20 mouse cellular contexts compared by ENCODE assay signal in genomic region chr15:80072579-80073255, GRCm38 (mm10). TPM values are rescaled to one million over a fixed set of nuclear protein-coding genes. Genes with fewer than 3 reads are reported as not detected.
DNase-seq lines count a peak whose midpoint lies in the region; ATAC-seq and TF ChIP-seq lines count a peak whose summit lies in the region.
"Had no signal": no experiment of that assay in that cellular context is flagged by ENCODE, and none has a peak within 500 bp of the region (broad histone marks: within the 10 kb centered on the region; RNA-seq: fewer than 3 reads in every experiment).

No protein-coding gene starts in this region.

- 0 out of 2 replicates have a peak overlapping the region, but pooled peaks have one; percentile 15 for H3K9ac ChIP-seq in embryonic facial prominence, embryonic 14.5 days (ENCODE audit: low read depth, low read length)
- H3K9ac ChIP-seq in stomach, embryonic 15.5 days = no peak overlapping the region
- no peak overlapping the region for H3K9ac ChIP-seq in stomach, postnatal 0 days (ENCODE audit: low read length)
- H3K9ac ChIP-seq: forebrain, embryonic 12.5 days; intestine, embryonic 15.5 days; liver, postnatal 0 days; midbrain, embryonic 12.5 days had no signal

- no peak for TF ChIP-seq CTCF in layer of hippocampus, adult 2 months (conservative IDR thresholded peaks at IDR 0.05)
- TF ChIP-seq CTCF in stomach, postnatal 0 days (IDR thresholded peaks at IDR 0.05; ENCODE audit: low read depth) = no peak

- no peaks in the 10 kb centered on the region for H3K27me3 ChIP-seq in embryonic facial prominence, embryonic 14.5 days (replicated peaks; ENCODE audit: control insufficient read depth, insufficient read depth, low read length)
- no peaks in the 10 kb centered on the region for H3K27me3 ChIP-seq in embryonic facial prominence, embryonic 10.5 days (replicated peaks; ENCODE audit: low read depth, poor library complexity, severe bottlenecking)
- H3K27me3 ChIP-seq in stomach, embryonic 15.5 days (replicated peaks) = no peaks in the 10 kb centered on the region
- H3K27me3 ChIP-seq in stomach, postnatal 0 days (ENCODE audit: control insufficient read depth, insufficient read depth, low read length) = no peaks in the 10 kb centered on the region
- H3K27me3 ChIP-seq: forebrain, embryonic 12.5 days; intestine, embryonic 15.5 days had no signal

- H3K9me3 ChIP-seq in embryonic facial prominence, embryonic 14.5 days (ENCODE audit: control insufficient read depth, low read length) = no peaks in the 10 kb centered on the region
- H3K9me3 ChIP-seq in embryonic facial prominence, embryonic 10.5 days = no peaks in the 10 kb centered on the region
- H3K9me3 ChIP-seq in stomach, embryonic 15.5 days = no peaks in the 10 kb centered on the region
- no peaks in the 10 kb centered on the region for H3K9me3 ChIP-seq in stomach, postnatal 0 days (ENCODE audit: control insufficient read depth, low read length)
- H3K9me3 ChIP-seq: forebrain, embryonic 12.5 days; heart, embryonic 13.5 days; intestine, embryonic 15.5 days; limb, embryonic 10.5 days; midbrain, embryonic 12.5 days had no signal

- DNase-seq in embryonic facial prominence, embryonic 14.5 days (ENCODE audit: low spot score) = no peak
- DNase-seq in embryonic facial prominence, embryonic 10.5 days (ENCODE audit: low spot score) = no peak
- no peak for DNase-seq in layer of hippocampus, adult 2 months (ENCODE audit: low spot score in 2 of 2)
- no peak for DNase-seq in layer of hippocampus, postnatal 25 days (ENCODE audit: extremely low spot score in 1 of 2, low spot score in 1 of 2)
- no peak for DNase-seq in stomach, postnatal 0 days (ENCODE audit: low spot score)
- DNase-seq in urinary bladder, postnatal 4 days (ENCODE audit: low spot score in 2 of 2) = no peak
- DNase-seq: cerebellum, adult 11-12 months; kidney, adult 9 months; liver; lung, postnatal 14 days; thymus, postnatal 25 days had no signal

- H3K4me3 ChIP-seq in embryonic facial prominence, embryonic 14.5 days (ENCODE audit: low read depth, low read length) = no peak overlapping the region
- no peak overlapping the region for H3K4me3 ChIP-seq in embryonic facial prominence, embryonic 10.5 days
- no peak overlapping the region for H3K4me3 ChIP-seq in layer of hippocampus, adult 2 months
- H3K4me3 ChIP-seq in stomach, embryonic 15.5 days (replicated peaks) = no peak overlapping the region
- H3K4me3 ChIP-seq in stomach, postnatal 0 days (ENCODE audit: low read depth, low read length) = no peak overlapping the region
- H3K4me3 ChIP-seq: erythroblast, embryonic 14.5 days; forebrain, embryonic 12.5 days; heart, embryonic 13.5 days; intestine, embryonic 15.5 days; limb, embryonic 10.5 days; midbrain, embryonic 12.5 days had no signal

- no peak overlapping the region for H3K4me2 ChIP-seq in embryonic facial prominence, embryonic 14.5 days (ENCODE audit: low read depth, low read length)
- no peak overlapping the region for H3K4me2 ChIP-seq in stomach, embryonic 15.5 days
- H3K4me2 ChIP-seq in stomach, postnatal 0 days (replicated peaks; ENCODE audit: low read depth) = no peak overlapping the region
- H3K4me2 ChIP-seq: forebrain, embryonic 12.5 days; heart, embryonic 13.5 days; intestine, embryonic 15.5 days; midbrain, embryonic 12.5 days had no signal

- no peak overlapping the region for H3K27ac ChIP-seq in embryonic facial prominence, embryonic 14.5 days (replicated peaks; ENCODE audit: low read depth, low read length)
- H3K27ac ChIP-seq in embryonic facial prominence, embryonic 10.5 days (replicated peaks) = no peak overlapping the region
- H3K27ac ChIP-seq in layer of hippocampus, adult 2 months = peak overlapping the region; percentile 48; the same call in 1 of the 2 replicates
- 0 out of 2 replicates have a peak overlapping the region, but pooled peaks have one; percentile 2 for H3K27ac ChIP-seq in stomach, embryonic 15.5 days
- H3K27ac ChIP-seq in stomach, postnatal 0 days (replicated peaks) = no peak overlapping the region
- H3K27ac ChIP-seq: forebrain, embryonic 12.5 days; heart, embryonic 13.5 days; intestine, embryonic 15.5 days; limb, embryonic 10.5 days; midbrain, embryonic 12.5 days had no signal

- 72% methylated on average over 7 of the region's 7 CpGs for WGBS in embryonic facial prominence, embryonic 14.5 days
- WGBS in embryonic facial prominence, embryonic 10.5 days = 81% methylated on average over 7 of the region's 7 CpGs
- 77% methylated on average over 7 of the region's 7 CpGs for WGBS in stomach, embryonic 15.5 days
- WGBS in stomach, postnatal 0 days = 64% methylated on average over 7 of the region's 7 CpGs

- H3K4me1 ChIP-seq in embryonic facial prominence, embryonic 14.5 days (ENCODE audit: control insufficient read depth, insufficient read depth, low read length) = no peaks in the 10 kb centered on the region
- H3K4me1 ChIP-seq in embryonic facial prominence, embryonic 10.5 days = peaks cover 18% of the 10 kb centered on the region
- H3K4me1 ChIP-seq in stomach, embryonic 15.5 days = peaks cover 14% of the 10 kb centered on the region
- peaks cover 2% of the 10 kb centered on the region; the same call in 1 of the 2 replicates for H3K4me1 ChIP-seq in stomach, postnatal 0 days (replicated peaks; ENCODE audit: control insufficient read depth, insufficient read depth)

- TF ChIP-seq EP300 in stomach, postnatal 0 days (optimal IDR thresholded peaks at IDR 0.05) = no peak

- peaks cover 14% of the 10 kb centered on the region for H3K36me3 ChIP-seq in embryonic facial prominence, embryonic 14.5 days (ENCODE audit: control insufficient read depth, insufficient read depth, low read length)
- H3K36me3 ChIP-seq in embryonic facial prominence, embryonic 10.5 days (replicated peaks) = peaks cover 15% of the 10 kb centered on the region
- H3K36me3 ChIP-seq in stomach, embryonic 15.5 days = peaks cover 10% of the 10 kb centered on the region; the same call in 1 of the 2 replicates
- H3K36me3 ChIP-seq in stomach, postnatal 0 days (ENCODE audit: control insufficient read depth, insufficient read depth, low read length) = peaks cover 4% of the 10 kb centered on the region

- no peak for ATAC-seq in embryonic facial prominence, embryonic 14.5 days (ENCODE audit: low read depth)
- no peak for ATAC-seq in stomach, embryonic 15.5 days (ENCODE audit: insufficient read depth, low FRiP score, low read depth)
- no peak for ATAC-seq in stomach, postnatal 0 days (ENCODE audit: low FRiP score, low TSS enrichment)
- ATAC-seq: hindbrain, embryonic 16.5 days; liver, postnatal 0 days had no signal

RNA-seq across cellular contexts. Expression of gene Syngr1, which starts 18.4 kb away (rescaled TPM):
- polyA plus RNA-seq in embryonic facial prominence, embryonic 14.5 days (2014; fragmentation: Nextera tagmentation; extraction: Ambion mirVana) = 10.3 and 10.5 TPM in 2 replicates
- 5.9 and 7.0 TPM in 2 replicates for polyA plus RNA-seq in embryonic facial prominence, embryonic 10.5 days (2016; fragmentation: Nextera tagmentation; extraction: Ambion mirVana)
- total RNA-seq in layer of hippocampus, adult 2 months (2021) = 100 to 1,000 TPM; 356 to 380 TPM
- total RNA-seq in layer of hippocampus, postnatal 25 days (2021) = 100 to 1,000 TPM; 387 to 409 TPM
- 32.8 and 34.7 TPM in 2 replicates for polyA plus RNA-seq in stomach, embryonic 15.5 days (2015; fragmentation: Nextera tagmentation; extraction: Ambion mirVana)
- 53.7 TPM in 2 replicates for polyA plus RNA-seq in stomach, postnatal 0 days (2015; fragmentation: Nextera tagmentation; extraction: Ambion mirVana)

RNA-seq across cellular contexts. Expression of gene Rpl3, which starts 19.0 kb away (rescaled TPM):
- 1,242 and 1,346 TPM in 2 replicates for polyA plus RNA-seq in embryonic facial prominence, embryonic 14.5 days (2014; fragmentation: Nextera tagmentation; extraction: Ambion mirVana)
- 1,034 and 1,049 TPM in 2 replicates for polyA plus RNA-seq in embryonic facial prominence, embryonic 10.5 days (2016; fragmentation: Nextera tagmentation; extraction: Ambion mirVana)
- 100 to 1,000 TPM; 558 to 583 TPM for total RNA-seq in layer of hippocampus, adult 2 months (2021)
- total RNA-seq in layer of hippocampus, postnatal 25 days (2021) = 100 to 1,000 TPM; 494 to 606 TPM
- 883 and 1,069 TPM in 2 replicates for polyA plus RNA-seq in stomach, embryonic 15.5 days (2015; fragmentation: Nextera tagmentation; extraction: Ambion mirVana)
- 706 and 736 TPM in 2 replicates for polyA plus RNA-seq in stomach, postnatal 0 days (2015; fragmentation: Nextera tagmentation; extraction: Ambion mirVana)

RNA-seq across cellular contexts. Expression of gene Pdgfb, which starts 57.9 kb away (rescaled TPM):
- polyA plus RNA-seq in embryonic facial prominence, embryonic 14.5 days (2014; fragmentation: Nextera tagmentation; extraction: Ambion mirVana) = 6.1 and 6.7 TPM in 2 replicates
- polyA plus RNA-seq in embryonic facial prominence, embryonic 10.5 days (2016; fragmentation: Nextera tagmentation; extraction: Ambion mirVana) = 1.4 and 1.6 TPM in 2 replicates
- total RNA-seq in layer of hippocampus, adult 2 months (2021) = 10 to 100 TPM; 27.4 to 29.3 TPM
- total RNA-seq in layer of hippocampus, postnatal 25 days (2021) = 10 to 100 TPM; 28.9 to 33.6 TPM
- 4.7 and 4.8 TPM in 2 replicates for polyA plus RNA-seq in stomach, embryonic 15.5 days (2015; fragmentation: Nextera tagmentation; extraction: Ambion mirVana)
- 3.1 and 3.6 TPM in 2 replicates for polyA plus RNA-seq in stomach, postnatal 0 days (2015; fragmentation: Nextera tagmentation; extraction: Ambion mirVana)

Comparison
In these comparisons a context has a peak if more than half of its experiments do, and no peak if none do; other contexts are left out.
1. H3K27ac ChIP-seq: peak in layer of hippocampus, adult 2 months (single experiment) and stomach, embryonic 15.5 days (single experiment); none in embryonic facial prominence, embryonic 14.5 days (single experiment), embryonic facial prominence, embryonic 10.5 days (single experiment) and stomach, postnatal 0 days (single experiment).